Mouse (Mus musculus) heart, embryonic 15.5 days (tissue): ENCODE data around the gene Plekhg4. TPM values are rescaled to one million over a fixed set of nuclear protein-coding genes. Genes with fewer than 3 reads are reported as not detected.

Experiments used
- ATAC-seq: fragments of 200-750 bp; cut with Nextera tagmentation; replicated peaks from 2 replicates; pipeline ENCODE4 v1.8.0; 2017; ENCODE audit warnings: low read depth, moderate TSS enrichment; ENCODE audit not compliant: insufficient number of reproducible peaks, insufficient read depth, low FRiP score
- H3K27ac ChIP-seq: fragments of 300-500 bp; sonication (generic); 2 replicates; pipeline ENCODE4 v1.5.1; 2015; ENCODE audit warnings: mild to moderate bottlenecking, inconsistent platforms
- H3K27me3 ChIP-seq: fragments of 300-500 bp; sonication (generic); 2 replicates; pipeline ENCODE4 v1.6.1; 2015; ENCODE audit warnings: inconsistent platforms
- H3K36me3 ChIP-seq: fragments of 300-500 bp; sonication (generic); 2 replicates; pipeline ENCODE4 v1.6.1; 2015; ENCODE audit warnings: mild to moderate bottlenecking, inconsistent platforms
- H3K4me1 ChIP-seq: fragments of 300-500 bp; sonication (generic); replicated peaks from 2 replicates; pipeline ENCODE4 v1.6.1; 2015; ENCODE audit warnings: inconsistent platforms
- H3K4me2 ChIP-seq: fragments of 300-500 bp; sonication (generic); 2 replicates; pipeline ENCODE4 v1.6.1; 2015; ENCODE audit warnings: inconsistent platforms, mild to moderate bottlenecking, moderate library complexity
- H3K4me3 ChIP-seq: fragments of 300-500 bp; sonication (generic); 2 replicates; pipeline ENCODE4 v1.5.1; 2015; ENCODE audit warnings: mild to moderate bottlenecking, inconsistent platforms
- H3K9ac ChIP-seq: fragments of 300-500 bp; sonication (generic); 2 replicates; pipeline ENCODE4 v1.6.1; 2015; ENCODE audit warnings: mild to moderate bottlenecking, inconsistent platforms
- H3K9me3 ChIP-seq: fragments of 300-500 bp; sonication (generic); replicated peaks from 2 replicates; pipeline ENCODE4 v1.6.1; 2016; ENCODE audit warnings: inconsistent platforms
- WGBS: fragments of 180-500 bp; shearing (Covaris S2); methylation state at CpG from one replicate; pipeline ENCODE4 v1.1.7; 2015; ENCODE audit warnings: mixed read lengths; 5-methylcytosine and 5-hydroxymethylcytosine counted together
- polyA plus RNA-seq: library from polyadenylated mRNA; unstranded; fragments of >200 nt; fragmentation: Nextera tagmentation; extraction: Ambion mirVana; gene quantifications from 2 replicates; pipeline ENCODE4 v1.2.1, GENCODE M21; 2015

Plekhg4 gene
- polyA plus RNA-seq, 1 experiment from 2014 or later = 0.19 TPM

- no peak for ATAC-seq
- WGBS = 73% methylated on average over 8 of the region's 8 CpGs
- Histone ChIP-seq H3K9ac (no peak overlapping the region), H3K36me3 (no peaks in the 10 kb centered on the region), H3K4me1 (peaks cover 25% of the 10 kb centered on the region), H3K27me3 (no peaks in the 10 kb centered on the region), H3K4me2 (no peak overlapping the region), H3K4me3 (no peak overlapping the region), H3K27ac (no peak overlapping the region), H3K9me3 (no peaks in the 10 kb centered on the region)
These were observed 19.4 kb upstream of the Plekhg4 start for GRCm38 (mm10) chr8:105353583-105354135.

DNA sequence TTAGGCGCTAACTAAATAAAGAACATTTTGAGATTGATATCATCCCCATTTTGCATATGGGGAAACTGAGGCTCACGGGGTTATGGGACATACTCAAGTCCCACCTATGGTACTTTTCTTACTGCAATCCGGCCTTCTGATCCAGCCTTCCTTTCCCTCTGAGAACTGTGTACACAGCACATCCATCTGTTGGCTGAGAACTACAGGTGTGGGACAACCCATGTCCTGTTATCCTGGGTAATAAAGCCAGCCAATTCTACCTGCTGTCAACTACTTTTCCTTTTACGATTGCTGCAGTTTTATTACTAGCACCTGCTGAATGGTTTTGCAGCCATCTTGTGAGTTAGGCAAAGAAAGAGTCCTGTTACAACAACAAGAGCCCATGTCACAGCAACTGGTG, 18.5 kb upstream of the Plekhg4 start:
- H3K27me3 ChIP-seq = no peaks in the 10 kb centered on the region

GRCm38 (mm10) chr8:105355179-105356024, 17.7 kb upstream of the Plekhg4 start:
- Histone ChIP-seq H3K4me1 (peaks cover 9% of the 10 kb centered on the region), H3K4me3 (no peak overlapping the region), H3K36me3 (no peaks in the 10 kb centered on the region), H3K4me2 (no peak overlapping the region), H3K27ac (no peak overlapping the region), H3K27me3 (no peaks in the 10 kb centered on the region), H3K9ac (no peak overlapping the region), H3K9me3 (no peaks in the 10 kb centered on the region)
- peak; percentile 16; the same call in 1 of the 2 replicates for ATAC-seq
- WGBS = 72% methylated on average over 26 of the region's 26 CpGs

More for the DNA sequence above, 18.5 kb upstream of the Plekhg4 start:
- ATAC-seq = no peak
- Histone ChIP-seq H3K9me3 (no peaks in the 10 kb centered on the region), H3K4me1 (peaks cover 18% of the 10 kb centered on the region), H3K36me3 (no peaks in the 10 kb centered on the region), H3K4me2 (no peak overlapping the region), H3K9ac (no peak overlapping the region), H3K27ac (no peak overlapping the region), H3K4me3 (no peak overlapping the region)
- 91% methylated on average over 4 of the region's 4 CpGs for WGBS

DNA sequence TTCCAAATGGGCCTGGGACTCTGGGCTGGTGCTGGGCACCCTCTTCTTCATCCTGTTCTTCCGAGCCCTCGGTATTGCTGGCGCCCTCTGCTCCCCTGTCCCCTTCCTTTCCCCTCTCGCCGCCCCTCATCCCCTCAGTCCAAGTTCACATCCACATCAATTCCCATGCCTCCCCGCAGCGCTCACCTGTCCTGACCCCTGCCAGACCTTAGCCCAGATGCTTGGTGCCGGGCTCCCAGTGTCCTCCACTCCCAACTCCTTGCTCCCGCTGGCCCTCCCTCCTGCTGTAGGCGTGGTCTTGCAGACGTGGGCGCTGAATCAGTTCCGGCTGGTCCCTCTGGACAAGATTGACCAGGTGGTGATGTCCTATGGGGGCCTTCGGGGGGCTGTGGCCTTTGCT, 16.4 kb upstream of the Plekhg4 start:
- Histone ChIP-seq H3K4me1 (peaks cover 7% of the 10 kb centered on the region), H3K4me3 (no peak overlapping the region), H3K27ac (no peak overlapping the region), H3K9me3 (no peaks in the 10 kb centered on the region), H3K4me2 (no peak overlapping the region), H3K9ac (no peak overlapping the region), H3K36me3 (no peaks in the 10 kb centered on the region), H3K27me3 (no peaks in the 10 kb centered on the region)
- ATAC-seq = no peak
- WGBS = 83% methylated on average over 14 of the region's 14 CpGs

GRCm38 (mm10) chr8:105359208-105359607, 13.9 kb upstream of the Plekhg4 start:
- no peak for ATAC-seq
- H3K9me3 ChIP-seq = no peaks in the 10 kb centered on the region
- H3K4me3 ChIP-seq = no peak overlapping the region
- no peak overlapping the region for H3K4me2 ChIP-seq
- no peak overlapping the region for H3K27ac ChIP-seq
- 72% methylated on average over 15 of the region's 15 CpGs for WGBS
- no peaks in the 10 kb centered on the region for H3K36me3 ChIP-seq
- H3K27me3 ChIP-seq = 0 out of 2 replicates have a peak, but pooled peaks cover 2% of the 10 kb centered on the region
- H3K4me1 ChIP-seq = peaks cover 11% of the 10 kb centered on the region
- no peak overlapping the region for H3K9ac ChIP-seq

- Histone ChIP-seq H3K27ac (no peak overlapping the region), H3K4me1 (peaks cover 11% of the 10 kb centered on the region), H3K4me2 (no peak overlapping the region), H3K36me3 (no peaks in the 10 kb centered on the region), H3K4me3 (no peak overlapping the region), H3K9ac (no peak overlapping the region), H3K9me3 (no peaks in the 10 kb centered on the region), H3K27me3 (0 out of 2 replicates have a peak, but pooled peaks cover 3% of the 10 kb centered on the region)
- no peak for ATAC-seq
- WGBS = 45% methylated on average over 4 of the region's 4 CpGs
These were observed 13.4 kb upstream of the Plekhg4 start for GRCm38 (mm10) chr8:105359646-105360045.

DNA sequence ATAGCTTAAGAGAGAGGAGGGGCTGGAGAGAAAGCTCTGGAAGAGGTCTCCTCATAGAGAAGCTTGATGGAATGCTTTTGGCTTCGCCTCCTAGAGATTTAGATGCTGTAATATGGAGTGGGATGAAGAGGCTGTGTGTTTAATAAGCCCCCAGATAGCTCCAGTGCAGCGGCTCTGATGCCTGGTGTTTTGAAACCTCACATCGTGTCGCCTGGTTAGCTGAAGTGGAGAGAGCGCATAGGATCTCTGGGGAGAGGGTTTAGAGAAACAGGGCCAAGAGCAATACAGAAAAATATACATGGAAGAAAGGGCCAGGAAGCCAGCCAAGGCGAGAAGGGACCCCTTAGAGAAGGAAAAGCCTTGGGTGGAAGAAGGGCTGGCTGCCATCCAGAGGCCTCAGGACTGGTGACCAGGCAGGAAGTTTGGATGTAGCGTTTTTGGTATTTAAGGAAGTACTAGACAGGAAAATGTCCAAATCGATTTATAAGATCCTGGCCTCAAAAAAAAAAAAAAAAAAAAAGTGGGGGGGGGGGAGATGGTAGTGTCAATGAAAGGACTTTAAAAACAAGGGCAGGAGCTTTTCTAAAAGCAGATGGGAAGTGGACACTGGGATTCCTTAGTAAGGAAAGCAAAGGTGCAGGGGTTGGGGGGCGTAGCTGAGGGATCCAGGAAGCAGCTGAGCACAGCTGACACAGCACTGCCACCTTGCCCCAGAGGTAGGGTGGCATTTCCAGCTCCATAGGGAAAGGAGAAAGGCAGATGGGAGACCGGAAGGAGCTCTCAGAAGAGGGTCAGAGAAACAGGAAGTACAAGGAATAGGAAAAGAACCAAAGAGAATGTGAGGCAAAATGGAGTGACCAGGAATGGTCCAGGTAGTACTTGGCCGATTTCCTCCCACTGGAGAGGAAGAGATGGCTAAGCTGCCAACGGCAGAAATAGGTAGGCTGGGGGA, 11.0 kb upstream of the Plekhg4 start:
- Histone ChIP-seq H3K4me1 (peaks cover 4% of the 10 kb centered on the region), H3K4me3 (no peak overlapping the region), H3K9me3 (no peaks in the 10 kb centered on the region), H3K4me2 (no peak overlapping the region), H3K9ac (no peak overlapping the region), H3K27me3 (0 out of 2 replicates have a peak, but pooled peaks cover 3% of the 10 kb centered on the region), H3K36me3 (no peaks in the 10 kb centered on the region), H3K27ac (peak overlapping the region; percentile 46)
- WGBS = 59% methylated on average over 12 of the region's 12 CpGs
- no peak for ATAC-seq

- H3K4me3 ChIP-seq = no peak overlapping the region
- peaks cover 4% of the 10 kb centered on the region; the same call in 1 of the 2 replicates for H3K4me1 ChIP-seq
- no peak overlapping the region for H3K4me2 ChIP-seq
- WGBS = 76% methylated on average over 2 of the region's 2 CpGs
- no peak overlapping the region for H3K9ac ChIP-seq
- H3K9me3 ChIP-seq = no peaks in the 10 kb centered on the region
- ATAC-seq = no peak
- H3K27me3 ChIP-seq = peaks cover 8% of the 10 kb centered on the region; the same call in 1 of the 2 replicates
- H3K36me3 ChIP-seq = no peaks in the 10 kb centered on the region
- H3K27ac ChIP-seq = no peak overlapping the region
These were observed 6.0 kb upstream of the Plekhg4 start for GRCm38 (mm10) chr8:105367107-105367506.

DNA sequence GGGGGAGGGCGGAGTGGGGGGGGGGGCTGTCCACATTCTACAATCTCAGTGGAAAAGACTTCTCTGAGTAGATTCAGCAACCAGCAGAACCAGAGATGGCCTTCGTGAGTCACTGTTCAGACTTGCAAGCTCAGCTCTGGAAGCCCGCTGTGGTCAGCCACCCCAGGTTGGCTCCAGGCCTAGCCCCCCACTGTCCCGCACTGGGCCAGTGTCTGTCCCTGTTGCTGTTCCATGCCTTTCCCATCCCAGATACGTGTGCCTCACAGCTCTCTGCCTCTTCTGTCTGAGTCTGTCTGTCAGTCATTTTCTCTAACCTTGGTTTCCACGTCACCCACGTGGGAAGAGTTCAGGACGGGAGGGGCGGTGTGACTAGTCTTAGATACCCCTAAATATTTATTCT, 601 bp upstream of the Plekhg4 start:
- ATAC-seq = no peak
- WGBS = 76% methylated on average over 8 of the region's 9 CpGs
- H3K9me3 ChIP-seq = no peaks in the 10 kb centered on the region
- no peak overlapping the region for H3K27ac ChIP-seq
- H3K27me3 ChIP-seq = peaks cover 32% of the 10 kb centered on the region
- no peak overlapping the region for H3K4me2 ChIP-seq
- no peak overlapping the region for H3K4me3 ChIP-seq
- H3K36me3 ChIP-seq = no peaks in the 10 kb centered on the region
- H3K4me1 ChIP-seq = peaks cover 5% of the 10 kb centered on the region; the same call in 1 of the 2 replicates
- no peak overlapping the region for H3K9ac ChIP-seq

- Histone ChIP-seq H3K36me3 (no peaks in the 10 kb centered on the region), H3K9ac (no peak overlapping the region), H3K9me3 (no peaks in the 10 kb centered on the region), H3K27ac (no peak overlapping the region), H3K4me3 (peak overlapping the region; percentile 28), H3K27me3 (peaks cover 34% of the 10 kb centered on the region), H3K4me2 (peak overlapping the region; percentile 56), H3K4me1 (peaks cover 16% of the 10 kb centered on the region)
- no peak for ATAC-seq
- 28% methylated on average over 33 of the region's 33 CpGs for WGBS
These were observed 1.5 kb downstream of the Plekhg4 start for GRCm38 (mm10) chr8:105374513-105374966.

DNA sequence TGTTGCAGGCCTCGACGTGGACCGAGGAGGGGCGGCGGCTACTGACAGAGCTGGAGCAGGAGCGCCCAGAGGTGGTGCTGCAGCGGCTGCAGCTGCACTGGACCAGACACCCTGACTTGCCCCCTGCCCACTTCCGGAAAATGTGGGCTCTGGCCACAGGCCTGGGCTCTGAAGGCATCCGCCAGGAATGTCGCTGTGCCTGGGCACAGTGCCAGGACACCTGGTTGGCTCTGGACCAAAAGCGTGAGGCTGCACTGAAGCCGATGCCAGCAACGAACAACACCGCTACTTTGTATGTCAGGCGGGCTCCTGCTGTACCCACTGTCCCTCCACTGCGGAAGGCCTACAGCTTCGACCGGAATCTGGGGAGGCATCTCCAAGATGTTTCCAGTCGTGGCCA, 5.6 kb downstream of the Plekhg4 start:
- 34% methylated on average over 19 of the region's 19 CpGs for WGBS
- H3K9me3 ChIP-seq = no peaks in the 10 kb centered on the region
- H3K4me3 ChIP-seq = no peak overlapping the region
- H3K4me2 ChIP-seq = peak overlapping the region; percentile 47
- peaks cover 32% of the 10 kb centered on the region for H3K27me3 ChIP-seq
- no peaks in the 10 kb centered on the region for H3K36me3 ChIP-seq
- no peak overlapping the region for H3K9ac ChIP-seq
- H3K27ac ChIP-seq = no peak overlapping the region
- H3K4me1 ChIP-seq = peaks cover 16% of the 10 kb centered on the region
- ATAC-seq = peak; percentile 54
